Mouse (Mus musculus) heart, postnatal 4 days (tissue): ENCODE data around the gene Scarb1. TPM values are rescaled to one million over a fixed set of nuclear protein-coding genes. Genes with fewer than 3 reads are reported as not detected.

Experiments used
- DNase-seq: peaks from one replicate; pipeline ENCODE4 v3.0.0; 2021
- total RNA-seq, 2 experiments: library from RNA; stranded (reverse); gene quantifications; 2 replicates each; pipeline ENCODE4 v1.2.3; 2021

Gene Scarb1
- total RNA-seq, 2 experiments from 2014 or later, result 65.7 to 67.0 TPM

DNA sequence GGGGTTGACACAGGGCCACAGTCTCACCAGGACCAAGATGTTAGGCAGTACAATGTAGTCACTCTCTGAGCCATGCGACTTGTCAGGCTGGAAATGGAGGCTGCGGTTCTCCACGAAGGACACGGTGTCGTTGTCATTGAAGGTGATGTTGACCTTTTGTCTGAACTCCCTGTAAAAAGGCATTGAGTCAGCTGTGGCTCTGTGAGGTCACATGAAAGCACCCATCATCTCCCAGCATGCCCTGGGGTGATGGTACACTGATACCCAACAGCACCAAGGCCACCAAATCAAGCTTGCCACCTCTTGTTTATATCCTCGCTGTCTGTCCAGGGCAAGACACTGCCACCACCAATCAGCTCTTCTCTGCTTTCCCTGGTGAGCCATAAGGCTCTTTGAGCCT is 37.8 kb downstream of the Scarb1 start:
- no peak for DNase-seq

DNA sequence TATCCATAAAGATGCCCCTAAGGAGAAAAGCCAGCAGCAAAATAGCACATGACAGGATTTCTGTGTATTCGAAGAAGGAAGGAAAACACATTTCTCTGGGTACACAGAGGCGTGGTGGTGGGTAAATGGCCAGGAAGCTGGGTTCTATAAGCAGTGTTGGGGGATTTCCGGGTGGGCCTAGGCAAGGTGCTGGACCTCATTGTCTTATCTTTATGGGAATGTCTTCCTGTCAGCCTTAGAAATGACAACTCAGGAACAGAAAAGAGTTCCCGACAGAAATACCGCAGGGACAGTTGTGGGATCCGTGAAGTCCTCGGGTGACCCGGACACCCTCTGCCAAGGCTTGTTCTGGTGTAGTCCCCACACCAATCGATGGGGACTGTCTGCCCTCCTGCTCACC is 42.7 kb downstream of the Scarb1 start:
- no peak for DNase-seq

DNA sequence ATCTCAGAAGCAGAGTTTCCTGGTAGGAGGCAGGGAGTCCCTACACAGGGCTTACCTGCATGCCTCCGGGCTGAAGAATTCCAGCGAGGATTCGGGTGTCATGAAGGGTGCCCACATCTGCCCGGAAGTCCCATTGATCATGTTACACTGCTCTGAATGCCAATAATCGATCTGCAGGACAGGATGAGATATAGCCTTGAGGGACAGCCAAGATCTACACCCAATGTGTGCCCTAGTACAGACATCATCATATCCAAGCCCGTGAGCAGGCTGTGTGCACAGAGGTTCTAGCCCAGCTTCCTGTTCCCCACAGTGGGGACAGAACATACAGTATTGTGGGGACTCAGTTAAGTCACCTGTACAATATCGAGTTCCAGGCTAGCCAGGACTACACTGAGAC is 43.7 kb downstream of the Scarb1 start:
- DNase-seq, result no peak

DNA sequence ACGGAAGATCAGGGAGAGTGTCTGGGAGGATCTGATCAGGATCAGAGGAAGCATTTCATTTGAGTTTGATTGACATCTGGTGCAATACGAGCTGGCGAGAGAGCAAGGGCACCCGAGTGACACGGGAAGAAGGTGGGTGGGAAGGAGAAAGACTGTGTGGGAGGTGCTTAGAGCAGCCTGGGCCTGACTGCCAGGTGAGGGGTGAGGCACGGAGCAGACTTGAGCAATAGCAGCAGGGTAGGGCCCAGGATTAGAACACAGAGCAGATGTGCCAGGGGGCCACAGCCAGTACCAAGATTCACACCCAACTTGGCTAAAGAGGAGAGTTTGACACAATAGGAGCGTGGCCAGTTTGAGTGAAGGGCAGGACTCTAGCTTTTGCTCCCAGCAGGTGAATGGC is 47.9 kb downstream of the Scarb1 start:
- no peak for DNase-seq

DNA sequence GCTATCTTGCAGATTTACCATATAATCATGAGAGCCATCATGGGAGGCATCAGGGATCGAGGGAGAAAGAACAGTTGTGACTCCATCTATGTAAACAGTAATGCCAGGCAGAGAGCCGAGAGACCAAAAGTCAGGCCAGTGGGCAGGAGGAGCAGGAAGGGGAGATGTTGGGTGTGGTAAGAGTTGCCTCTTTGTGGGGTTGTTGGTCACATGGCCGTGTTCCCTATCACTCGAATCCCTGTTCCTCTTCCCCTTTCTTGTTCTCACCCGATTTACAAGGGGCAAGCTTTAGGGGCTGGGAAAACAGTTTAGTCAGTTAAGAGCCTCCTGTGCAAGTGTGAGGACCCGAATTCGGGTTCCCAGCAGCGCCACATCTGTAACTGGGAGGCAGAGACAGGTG is 49.0 kb downstream of the Scarb1 start:
- no peak for DNase-seq

DNA sequence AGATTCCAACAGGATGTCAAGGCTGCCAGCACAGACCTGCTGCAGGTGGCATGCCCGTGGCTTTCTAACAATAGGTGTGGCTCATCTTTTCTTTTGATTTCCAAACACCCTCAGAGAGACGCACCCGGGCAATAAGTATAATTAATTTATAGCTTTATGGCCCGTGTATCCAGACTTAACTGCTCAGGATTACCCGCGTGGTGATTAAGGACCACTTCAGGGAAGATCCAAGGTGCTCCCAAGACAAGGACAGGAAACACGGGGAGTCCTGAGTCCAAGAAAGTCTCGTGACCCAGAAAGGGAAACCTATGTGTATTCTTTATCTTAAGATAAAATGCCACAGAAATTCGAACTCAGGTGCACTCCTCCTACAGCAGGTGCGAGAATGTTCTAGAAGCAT is 49.5 kb downstream of the Scarb1 start:
- DNase-seq, result no peak

DNA sequence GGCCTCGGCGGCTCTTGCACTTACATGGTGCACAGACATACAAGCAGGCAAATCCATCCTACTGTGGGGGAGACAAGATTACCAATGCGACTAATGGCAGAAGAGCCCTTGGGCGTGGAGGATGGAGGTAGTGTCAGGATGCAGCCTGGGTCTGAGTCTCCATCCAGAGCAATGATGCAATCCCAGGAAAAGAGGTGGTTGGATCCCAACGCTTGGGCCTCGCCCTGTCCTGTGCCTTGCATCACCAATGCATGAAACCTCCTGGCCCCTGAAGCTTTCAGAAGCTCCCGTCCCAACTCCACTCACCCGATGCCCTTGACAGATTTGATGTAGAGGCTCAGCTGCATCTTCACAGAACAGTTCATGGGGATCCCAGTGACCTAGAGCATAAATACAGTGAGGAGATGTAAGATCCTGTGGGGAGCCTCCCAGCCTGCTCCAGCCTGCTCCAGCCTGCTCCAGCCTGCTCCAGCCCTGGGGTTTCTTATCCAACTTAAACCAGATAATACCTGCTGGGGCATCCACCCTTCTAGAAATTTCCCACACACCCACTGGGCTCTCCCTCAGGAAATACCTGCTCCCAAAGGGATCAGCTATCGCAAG is 53.7 kb downstream of the Scarb1 start:
- DNase-seq, result no peak

DNA sequence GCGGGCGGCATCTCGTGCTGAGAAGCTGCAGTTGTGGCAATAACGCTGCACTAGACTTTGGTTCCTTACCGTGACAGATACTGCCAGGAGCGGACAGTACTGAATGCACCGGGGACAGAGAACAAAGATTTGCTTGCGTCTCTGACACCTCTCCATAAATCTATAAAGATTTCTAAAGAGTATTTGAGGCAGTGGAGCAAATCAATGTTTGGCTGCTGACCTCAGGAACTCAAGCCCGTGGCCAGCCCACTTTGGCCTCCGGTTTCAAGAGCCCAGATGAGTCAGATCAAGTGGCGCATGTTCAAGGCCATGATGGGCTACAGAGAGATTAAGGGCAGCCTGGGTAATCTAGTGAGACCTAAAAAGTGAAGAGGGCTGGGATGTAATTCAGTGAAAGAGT is 54.8 kb downstream of the Scarb1 start:
- DNase-seq, result no peak

DNA sequence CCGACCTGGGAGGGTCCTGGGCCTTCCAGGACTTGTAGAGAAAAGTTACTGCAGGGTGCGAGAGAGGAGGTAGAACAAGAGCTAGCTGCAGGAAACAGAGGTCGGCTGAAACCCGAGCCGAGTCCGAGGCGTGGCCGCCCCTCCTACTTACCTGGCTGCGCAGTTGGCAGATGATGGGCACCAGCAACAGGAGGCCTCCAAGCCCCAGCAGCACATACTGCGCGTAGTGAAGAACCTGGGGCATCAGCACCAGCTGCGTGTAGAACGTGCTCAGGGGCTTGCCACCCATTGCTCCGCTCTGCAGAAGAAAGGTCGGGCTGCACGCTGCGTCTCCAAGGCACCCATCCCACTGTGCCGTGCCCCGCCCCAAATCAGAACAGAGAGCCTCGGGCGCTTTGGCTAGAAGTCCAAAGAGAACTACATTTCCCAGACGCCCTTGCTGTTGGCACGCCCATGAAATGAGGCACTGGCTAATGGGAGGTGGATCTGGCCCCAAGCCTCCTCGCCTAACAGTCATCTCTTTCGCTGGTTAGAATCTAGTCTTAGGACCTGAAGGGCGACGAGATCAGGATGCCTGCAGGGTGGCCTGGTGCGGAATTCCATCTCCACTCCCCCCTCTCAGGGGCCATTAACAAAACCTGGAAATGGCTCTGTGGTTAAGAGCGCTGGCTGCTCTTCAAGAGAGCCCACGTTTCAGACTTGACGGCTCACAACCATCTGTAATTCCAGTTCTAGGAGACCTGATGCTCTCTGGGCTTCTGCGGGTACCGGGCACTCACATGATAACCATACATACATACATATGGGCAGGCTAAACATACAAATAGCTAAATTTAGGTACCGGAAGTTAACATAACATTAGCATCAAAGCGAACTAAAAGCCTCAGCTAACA is 56.9 kb downstream of the Scarb1 start:
- DNase-seq, result peak; percentile 57

DNA sequence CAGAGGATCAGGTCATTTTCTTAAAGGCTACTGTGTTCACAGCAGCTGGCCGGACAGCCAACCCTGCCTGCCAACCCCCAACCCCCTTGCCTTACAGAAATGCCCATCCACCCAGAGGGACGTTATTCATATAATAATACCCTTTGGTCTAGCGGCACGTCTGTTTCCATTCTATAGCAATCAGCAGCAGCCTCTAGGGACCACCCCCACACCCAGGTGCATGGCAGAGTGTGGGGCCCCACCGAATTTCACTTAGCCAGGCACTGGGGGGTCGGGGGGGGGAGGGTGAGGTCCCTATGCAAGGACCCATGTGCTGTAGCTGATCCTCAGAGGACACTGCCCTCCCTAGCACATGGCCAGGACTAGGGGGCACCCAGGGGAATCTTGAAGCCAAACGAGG is 61.7 kb downstream of the Scarb1 start:
- DNase-seq, result no peak

DNA sequence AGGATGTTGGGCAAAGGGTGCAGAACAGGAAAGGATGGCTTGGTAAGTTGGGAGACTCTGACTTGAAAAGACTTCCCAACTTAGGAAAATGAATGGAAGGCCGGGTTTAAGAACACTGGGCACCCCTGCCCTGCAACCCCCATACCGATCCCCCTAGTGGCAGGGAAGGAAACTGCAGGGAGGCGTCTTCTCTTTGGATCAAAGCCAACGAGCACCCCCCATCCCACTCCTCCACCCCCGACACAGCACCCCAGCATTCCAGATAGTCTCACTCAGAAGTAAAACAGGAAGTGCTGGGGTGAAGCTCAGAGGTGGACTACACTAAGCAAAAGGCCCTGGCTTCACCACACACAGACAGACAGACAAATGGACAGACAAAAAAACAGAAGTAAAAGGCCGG is 62.6 kb downstream of the Scarb1 start:
- DNase-seq, result peak; percentile 59

DNA sequence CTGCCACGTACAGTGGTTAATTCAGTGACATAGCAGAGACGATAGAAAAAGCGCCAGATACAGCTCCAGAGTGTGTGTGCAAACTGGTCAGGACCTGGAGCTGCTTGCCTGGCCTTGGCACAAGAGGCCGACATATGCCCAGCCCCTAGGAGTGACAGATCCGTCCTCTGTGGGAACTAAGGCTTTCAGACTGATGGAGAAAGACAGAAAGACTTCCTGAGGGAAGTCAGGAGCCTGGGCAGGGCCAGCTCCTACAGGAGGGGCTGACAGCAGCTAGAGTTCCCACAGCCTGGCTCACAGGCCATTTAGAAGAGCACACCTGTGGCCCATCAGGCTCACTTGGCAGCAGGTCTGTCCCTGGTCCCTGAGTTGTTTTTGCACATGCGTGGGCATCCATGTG is 63.6 kb downstream of the Scarb1 start:
- no peak for DNase-seq

DNA sequence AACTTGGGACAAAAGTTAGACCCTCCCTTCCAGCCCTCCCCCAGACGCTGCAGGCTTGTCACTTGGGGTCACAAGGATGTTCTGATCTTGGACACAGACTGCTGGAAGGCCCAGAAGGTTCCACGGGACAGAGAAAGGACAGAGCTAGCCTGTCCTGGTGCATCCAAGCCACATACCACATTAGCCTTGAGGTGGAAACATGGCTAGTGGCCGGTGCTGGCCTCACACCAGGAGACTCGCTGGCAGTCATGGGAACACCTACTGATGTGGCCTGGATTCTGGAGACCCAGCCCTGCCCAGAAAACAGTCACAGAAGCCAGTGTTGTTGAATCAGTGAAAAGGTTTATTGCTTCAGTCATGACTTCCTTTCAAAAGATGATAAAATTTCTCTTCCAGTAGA is 64.1 kb downstream of the Scarb1 start:
- DNase-seq, result no peak

DNA sequence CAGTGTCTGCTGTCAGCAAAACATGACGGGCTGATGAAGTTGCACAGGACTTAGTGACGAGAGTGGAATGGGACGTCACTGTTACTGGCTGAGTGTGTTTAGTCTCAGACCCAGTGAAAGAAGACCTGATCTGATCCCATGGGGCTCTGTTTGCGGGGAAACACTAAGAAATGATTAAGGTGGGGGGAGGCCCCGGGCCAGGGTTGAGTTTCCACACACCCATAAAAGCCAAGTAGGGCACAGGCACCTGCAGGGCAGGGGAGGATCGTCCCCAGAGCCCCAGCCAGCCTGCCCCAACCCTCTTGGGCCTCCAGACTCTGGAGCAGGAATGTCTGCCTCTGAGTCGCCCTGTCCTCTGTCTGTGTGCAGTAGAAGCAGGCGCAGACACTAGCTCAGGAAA is 65.6 kb downstream of the Scarb1 start:
- DNase-seq, result no peak

DNA sequence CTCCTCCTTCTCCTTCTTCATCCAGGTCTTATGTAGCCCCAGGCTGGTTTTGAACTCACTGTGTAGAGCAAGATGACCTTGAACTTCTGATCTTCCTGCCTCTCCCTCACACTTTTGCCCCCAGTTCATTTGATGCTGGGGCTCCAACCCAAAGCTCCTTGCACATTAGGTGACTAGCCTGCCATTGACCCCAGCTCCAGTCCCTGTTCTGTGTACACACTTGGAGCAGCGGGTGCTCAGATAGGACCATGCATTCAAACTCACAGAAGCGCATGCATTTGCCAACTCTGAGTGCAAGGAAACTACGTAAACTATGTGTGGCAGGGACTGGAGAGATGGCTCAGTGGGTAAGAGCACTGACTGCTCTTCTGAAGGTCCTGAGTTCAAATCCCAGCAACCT is 66.1 kb downstream of the Scarb1 start:
- DNase-seq, result no peak

DNA sequence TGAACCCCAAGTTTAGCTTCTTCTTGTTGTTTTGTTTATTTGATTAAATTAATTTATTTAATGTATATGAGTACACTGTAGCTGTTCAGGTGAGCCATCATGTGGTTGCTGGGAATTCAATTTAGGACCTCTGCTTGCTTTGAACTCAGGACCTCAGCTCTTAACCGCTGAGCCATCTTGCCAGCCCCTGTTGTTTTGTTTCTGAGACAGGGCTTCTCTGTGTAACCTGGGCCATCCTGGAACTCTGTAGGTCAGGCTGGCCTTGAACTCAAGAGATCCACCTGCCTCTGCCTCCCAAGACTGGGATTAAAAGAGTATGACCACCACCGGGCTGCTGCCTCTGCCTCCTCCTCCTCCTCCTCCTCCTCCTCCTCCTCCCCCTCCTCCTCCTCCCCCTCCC is 66.7 kb downstream of the Scarb1 start:
- no peak for DNase-seq

DNA sequence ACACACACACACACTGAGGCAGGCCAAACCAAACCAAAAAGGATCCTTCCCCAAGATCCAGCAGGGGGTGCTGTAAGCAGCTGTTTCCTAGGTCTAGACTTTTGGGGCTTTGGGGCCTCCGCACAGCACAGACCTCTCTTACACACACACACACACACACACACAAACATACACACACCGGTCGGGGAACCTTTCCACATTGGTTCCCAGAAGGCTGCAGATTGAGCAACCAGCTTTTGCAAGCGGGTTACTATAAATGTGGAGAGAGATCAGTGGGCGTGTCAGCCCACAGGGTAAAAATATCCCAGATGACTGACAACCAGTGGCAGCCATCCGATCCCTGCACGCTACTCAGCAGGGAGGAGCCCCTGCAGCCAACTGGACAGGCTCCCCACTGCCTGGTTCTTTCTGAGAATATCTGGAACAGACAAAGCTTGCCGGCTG is 67.2 kb downstream of the Scarb1 start:
- DNase-seq, result peak; percentile 84

DNA sequence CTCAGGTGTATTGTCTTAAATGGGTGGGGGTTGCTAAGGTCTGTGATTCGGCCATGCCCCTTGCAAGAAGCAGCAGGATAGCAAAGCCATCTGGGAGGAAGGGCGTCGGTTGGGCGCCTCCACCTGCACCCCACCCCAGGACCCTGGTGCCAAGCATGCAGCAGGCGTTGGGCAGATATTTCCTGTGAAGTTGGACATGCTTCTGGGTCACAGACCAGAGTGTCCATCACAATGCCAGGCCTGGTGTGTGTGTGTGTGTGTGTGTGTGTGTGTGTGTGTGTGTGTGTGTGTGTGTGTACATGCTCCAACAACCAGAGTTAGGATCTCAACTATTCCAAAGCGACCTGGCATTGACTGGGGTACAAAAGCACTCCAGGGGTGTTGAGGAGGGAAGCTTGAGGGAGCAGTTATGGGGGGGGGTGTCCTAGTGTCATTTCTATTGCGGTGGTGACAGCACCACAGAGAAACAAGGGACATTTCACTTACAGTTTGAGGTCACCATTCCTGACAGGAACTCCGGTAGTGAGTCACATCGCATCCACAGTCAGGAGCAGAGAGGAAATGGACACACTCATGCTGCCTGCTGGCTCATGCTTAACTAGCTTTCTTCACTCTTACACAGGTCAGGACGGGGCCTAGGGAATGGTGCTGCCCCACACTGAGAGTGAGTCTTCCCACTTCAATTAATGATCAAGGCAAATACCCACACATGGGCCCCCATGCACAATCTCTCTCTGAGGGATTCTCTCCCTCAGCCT is 68.5 kb downstream of the Scarb1 start:
- DNase-seq, result no peak

DNA sequence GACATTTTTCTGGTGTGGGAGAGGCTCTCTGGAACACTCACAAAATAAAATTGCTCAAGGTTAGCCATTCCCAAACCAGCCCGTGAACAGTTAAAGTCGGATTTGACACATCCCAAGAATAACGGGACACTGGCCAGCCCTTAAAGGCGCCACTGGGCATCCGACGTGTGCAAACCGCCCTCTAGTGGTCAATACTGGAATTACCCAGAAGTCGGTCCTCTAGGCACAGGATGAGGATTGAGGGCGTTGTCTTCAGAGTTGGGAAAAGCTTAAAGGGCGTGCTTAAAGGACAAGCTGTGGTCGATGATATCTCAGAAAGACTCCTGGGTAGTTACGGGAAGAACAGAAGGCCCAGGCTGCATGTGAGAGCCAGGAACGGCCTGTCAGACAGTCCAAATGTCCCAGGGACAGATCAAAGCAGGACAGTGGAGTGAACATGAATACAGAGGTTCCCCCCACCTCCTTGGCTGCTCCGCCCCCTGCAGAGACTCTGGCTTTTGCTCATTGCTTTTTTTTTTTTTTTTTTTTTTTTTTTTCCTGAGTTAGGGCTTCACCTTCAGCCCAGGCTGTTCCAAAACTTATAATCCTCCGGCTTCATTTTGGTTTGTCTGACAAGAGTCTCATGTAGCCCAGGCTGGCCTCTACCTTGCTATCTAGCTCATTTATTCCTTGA is 69.2 kb downstream of the Scarb1 start:
- DNase-seq, result peak; percentile 94

DNA sequence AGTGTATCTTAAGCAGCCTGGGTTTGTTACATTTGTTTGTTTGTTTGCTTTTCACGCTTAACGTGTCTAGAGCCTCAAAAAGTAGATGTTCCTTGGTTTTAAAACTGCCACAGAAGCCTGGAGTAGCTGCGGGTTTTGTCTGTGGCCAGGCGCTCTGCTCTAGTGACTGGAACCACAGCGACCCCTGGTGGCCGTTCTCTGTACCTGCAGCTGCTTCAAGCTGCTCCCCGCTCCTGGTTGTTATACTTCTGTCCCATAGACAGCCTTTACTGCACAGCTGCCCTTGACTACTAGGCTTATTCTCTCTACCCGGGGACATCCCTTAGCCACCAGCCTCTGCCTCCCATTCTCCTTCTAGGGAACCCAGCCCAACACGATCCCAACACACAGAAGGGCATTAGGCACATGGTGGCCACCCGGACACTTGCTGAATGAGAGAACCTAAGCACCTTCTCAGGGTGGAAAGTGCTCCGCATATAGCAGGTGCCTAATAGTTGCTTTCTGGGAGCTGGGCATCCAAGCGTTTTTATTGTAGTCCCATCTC is 70.2 kb downstream of the Scarb1 start:
- peak; percentile 80 for DNase-seq

DNA sequence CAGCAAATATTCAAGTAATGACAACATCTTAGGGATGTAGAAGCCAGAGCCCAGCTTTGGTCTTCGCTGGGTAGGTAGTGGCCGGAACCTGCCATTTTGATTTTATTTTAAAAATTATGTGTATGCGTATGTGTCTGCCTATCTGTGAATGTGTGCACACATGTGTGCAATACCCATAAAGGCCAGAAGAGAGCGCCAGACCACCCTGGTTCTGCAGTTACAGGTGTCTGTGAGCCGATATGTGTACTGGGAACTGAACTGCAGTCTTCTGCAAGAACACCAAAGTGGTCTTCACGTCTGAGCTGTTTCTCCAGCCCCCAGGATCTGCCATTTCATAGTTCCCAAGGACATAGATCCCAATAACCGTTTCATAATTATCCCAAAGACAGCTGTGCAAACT is 71.1 kb downstream of the Scarb1 start:
- DNase-seq, result no peak

DNA sequence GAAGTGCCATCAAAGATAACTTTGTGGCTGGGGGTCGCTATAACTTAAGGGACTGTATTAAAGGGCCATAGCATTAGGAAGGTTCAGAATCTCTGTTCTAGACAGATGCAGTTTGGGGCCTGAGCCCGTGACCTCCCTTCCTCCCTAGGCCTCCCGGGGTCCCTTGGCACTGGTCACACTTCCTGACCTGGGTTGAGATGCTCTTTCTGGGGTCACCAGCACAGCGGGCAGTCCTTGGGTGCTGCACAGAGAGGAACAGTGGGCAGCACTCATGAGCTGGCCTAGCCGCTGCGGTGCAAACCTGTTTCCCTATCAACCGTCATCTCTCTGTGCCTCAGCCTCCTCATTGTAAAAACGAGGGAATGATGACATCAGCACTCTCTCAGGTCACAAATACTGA is 71.5 kb downstream of the Scarb1 start:
- no peak for DNase-seq
